ENCODE assay signal across 8 mouse cellular contexts in genomic region chr11:69837604-69837951, GRCm38 (mm10). TPM values are rescaled to one million over a fixed set of nuclear protein-coding genes. Genes with fewer than 3 reads are reported as not detected.
A peak's percentile ranks its signal among the peaks of the same experiment; 100 is the strongest.
DNase-seq lines count a peak whose midpoint lies in the region; ATAC-seq and TF ChIP-seq lines count a peak whose summit lies in the region.

Gene Nlgn2, minus strand, starts transcription at chr11:69837784.

- H3K27ac ChIP-seq in testis, adult 2 months (ENCODE audit: control insufficient read depth, insufficient read depth, low read depth, low read length) = peak within 1 kb of the TSS; percentile 65
- peak within 1 kb of the TSS; percentile 82 for H3K27ac ChIP-seq in heart, postnatal 0 days (ENCODE audit: low read depth)
- H3K27ac ChIP-seq in limb, embryonic 11.5 days (replicated peaks; ENCODE audit: low read depth, low read length) = peak within 1 kb of the TSS; percentile 81
- H3K27ac ChIP-seq in stomach, embryonic 14.5 days (ENCODE audit: low read length) = peak within 1 kb of the TSS; percentile 89

- peak; percentile 65 for ATAC-seq in heart, postnatal 0 days (ENCODE audit: insufficient read depth, low read depth)
- ATAC-seq in limb, embryonic 11.5 days (ENCODE audit: insufficient number of reproducible peaks, low FRiP score, low TSS enrichment, low read depth) = no peak
- ATAC-seq in stomach, embryonic 14.5 days (ENCODE audit: insufficient number of reproducible peaks, insufficient read depth, low FRiP score, low read depth) = peak; percentile 56; the same call in 1 of the 2 replicates

- H3K4me1 ChIP-seq in testis, adult 2 months (ENCODE audit: control insufficient read depth, insufficient read depth, low read length) = peaks cover 39% of the 10 kb centered on the region
- H3K4me1 ChIP-seq in heart, postnatal 0 days (ENCODE audit: control insufficient read depth, insufficient read depth) = peaks cover 11% of the 10 kb centered on the region; the same call in 1 of the 2 replicates
- H3K4me1 ChIP-seq in limb, embryonic 11.5 days (ENCODE audit: control insufficient read depth, insufficient read depth, low read length) = peaks cover 24% of the 10 kb centered on the region
- H3K4me1 ChIP-seq in stomach, embryonic 14.5 days (ENCODE audit: control insufficient read depth, insufficient read depth, low read length) = peaks cover 28% of the 10 kb centered on the region

- WGBS in heart, postnatal 0 days = under 1% methylated on average over 21 of the region's 32 CpGs
- WGBS in limb, embryonic 11.5 days = under 1% methylated on average over 32 of the region's 32 CpGs
- WGBS in stomach, embryonic 14.5 days = 0% methylated on average over 11 of the region's 32 CpGs

- H3K27me3 ChIP-seq in testis, adult 2 months (ENCODE audit: control insufficient read depth, insufficient read depth, low read length) = no peaks in the 10 kb centered on the region
- H3K27me3 ChIP-seq in heart, postnatal 0 days (ENCODE audit: control insufficient read depth, insufficient read depth, low read length) = peaks cover 41% of the 10 kb centered on the region
- H3K27me3 ChIP-seq in limb, embryonic 11.5 days (ENCODE audit: control insufficient read depth, insufficient read depth, low read length) = peaks cover 18% of the 10 kb centered on the region
- H3K27me3 ChIP-seq in stomach, embryonic 14.5 days (ENCODE audit: control insufficient read depth, insufficient read depth, low read length) = no peaks in the 10 kb centered on the region

- DNase-seq in frontal cortex, adult 2 months (ENCODE audit: extremely low spot score in 1 of 2, low spot score in 1 of 2) = no peak
- no peak for DNase-seq in frontal cortex, postnatal 10 days (ENCODE audit: low spot score in 2 of 2)
- no peak for DNase-seq in testis, postnatal 10 days (ENCODE audit: low spot score)
- DNase-seq in heart, postnatal 0 days (ENCODE audit: low spot score) = no peak
- no peak for DNase-seq in limb, embryonic 11.5 days (ENCODE audit: low spot score)
- DNase-seq in ovary, postnatal 36 days (ENCODE audit: low spot score) = no peak

- H3K36me3 ChIP-seq in testis, adult 2 months (ENCODE audit: control insufficient read depth, insufficient read depth, low read length) = no peaks in the 10 kb centered on the region
- no peaks in the 10 kb centered on the region for H3K36me3 ChIP-seq in heart, postnatal 0 days (replicated peaks; ENCODE audit: control insufficient read depth, insufficient read depth, low read length)
- no peaks in the 10 kb centered on the region for H3K36me3 ChIP-seq in limb, embryonic 11.5 days (ENCODE audit: control insufficient read depth, insufficient read depth, low read length)
- H3K36me3 ChIP-seq in stomach, embryonic 14.5 days (ENCODE audit: control insufficient read depth, insufficient read depth, low read length) = peaks cover 12% of the 10 kb centered on the region; the same call in 1 of the 2 replicates

- no peaks in the 10 kb centered on the region for H3K9me3 ChIP-seq in heart, postnatal 0 days (replicated peaks; ENCODE audit: control insufficient read depth, low read length)
- H3K9me3 ChIP-seq in limb, embryonic 11.5 days (ENCODE audit: control insufficient read depth, low read length) = no peaks in the 10 kb centered on the region
- no peaks in the 10 kb centered on the region for H3K9me3 ChIP-seq in stomach, embryonic 14.5 days (ENCODE audit: control insufficient read depth, low read depth, low read length)

- TF ChIP-seq POLR2A in testis, adult 2 months (IDR thresholded peaks at IDR 0.05; ENCODE audit: control insufficient read depth, low read depth, low read length) = peak; percentile 10; the same call in 1 of the 2 replicates

- TF ChIP-seq CTCF in testis, adult 2 months (IDR thresholded peaks at IDR 0.05; ENCODE audit: control insufficient read depth, insufficient read depth, insufficient replicate concordance, low read depth, low read length) = no peak
- TF ChIP-seq CTCF in heart, postnatal 0 days (IDR thresholded peaks at IDR 0.05; ENCODE audit: low read depth) = no peak; the same call in 1 of the 2 replicates

- peak within 1 kb of the TSS; percentile 83 for H3K4me2 ChIP-seq in heart, postnatal 0 days (ENCODE audit: low read depth, low read length)
- H3K4me2 ChIP-seq in limb, embryonic 11.5 days (ENCODE audit: low read depth, severe bottlenecking) = peak within 1 kb of the TSS; percentile 85
- H3K4me2 ChIP-seq in stomach, embryonic 14.5 days (replicated peaks; ENCODE audit: low read depth, low read length) = peak within 1 kb of the TSS; percentile 64

- TF ChIP-seq EP300 in heart, postnatal 0 days (IDR thresholded peaks at IDR 0.05; ENCODE audit: low read depth) = no peak

- peak within 1 kb of the TSS; percentile 70 for H3K9ac ChIP-seq in heart, postnatal 0 days (replicated peaks; ENCODE audit: low read depth, low read length)
- H3K9ac ChIP-seq in limb, embryonic 11.5 days (ENCODE audit: low read length) = peak within 1 kb of the TSS; percentile 70
- peak within 1 kb of the TSS; percentile 69 for H3K9ac ChIP-seq in stomach, embryonic 14.5 days (replicated peaks; ENCODE audit: low read depth, low read length)

- peak within 1 kb of the TSS; percentile 63 for H3K4me3 ChIP-seq in testis, adult 2 months (ENCODE audit: control insufficient read depth, low read depth, low read length)
- H3K4me3 ChIP-seq in heart, postnatal 0 days (ENCODE audit: low read depth, low read length) = peak within 1 kb of the TSS; percentile 64
- peak within 1 kb of the TSS; percentile 62 for H3K4me3 ChIP-seq in limb, embryonic 11.5 days (ENCODE audit: low read depth, low read length)
- H3K4me3 ChIP-seq in stomach, embryonic 14.5 days (ENCODE audit: low read depth, low read length) = peak within 1 kb of the TSS; percentile 74

RNA-seq across cellular contexts. Expression of gene Nlgn2, which starts in this region (rescaled TPM):
- polyA plus RNA-seq in frontal cortex, adult 2 months (2012; rRNA removed) = 116 and 125 TPM in 2 replicates
- polyA plus RNA-seq in testis, adult 2 months (2012; rRNA removed) = 2.4 and 2.7 TPM in 2 replicates
- 4.5 and 10.1 TPM in 2 replicates for total RNA-seq in heart, postnatal 0 days (2014; rRNA removed; ENCODE audit: low replicate concordance)
- 0.89 TPM in 2 replicates for polyA plus RNA-seq in heart, postnatal 0 days (2015; fragmentation: Nextera tagmentation; extraction: Ambion mirVana)
- polyA plus RNA-seq in limb, embryonic 11.5 days (2014; fragmentation: Nextera tagmentation; extraction: Ambion mirVana) = 5.8 and 6.2 TPM in 2 replicates
- 10.6 and 11.9 TPM in 2 replicates for polyA plus RNA-seq in stomach, embryonic 14.5 days (2014; fragmentation: Nextera tagmentation; extraction: Ambion mirVana)
